Mouse (Mus musculus) hindbrain, postnatal 0 days (tissue): ENCODE data around the gene Agbl4. TPM values are rescaled to one million over a fixed set of nuclear protein-coding genes. Genes with fewer than 3 reads are reported as not detected.

Experiments
- ATAC-seq: fragments of 200-750 bp; cut with Nextera tagmentation; 2 replicates; pipeline ENCODE4 v1.8.0; 2017; ENCODE audit warnings: mild to moderate bottlenecking, moderate TSS enrichment, moderate library complexity
- DNase-seq: peaks from one replicate; pipeline ENCODE4 v3.0.0-alpha.2; 2015; ENCODE audit warnings: low spot score
- H3K27ac ChIP-seq: fragments of 300-500 bp; sonication (generic); 2 replicates; pipeline ENCODE4 v1.5.1; 2014; ENCODE audit warnings: mild to moderate bottlenecking
- H3K27me3 ChIP-seq: fragments of 300-500 bp; sonication (generic); 2 replicates; pipeline ENCODE4 v1.6.1; 2014; ENCODE audit warnings: low read length, mixed read lengths; ENCODE audit not compliant: insufficient read depth
- H3K36me3 ChIP-seq: fragments of 300-500 bp; sonication (generic); 2 replicates; pipeline ENCODE4 v1.6.1; 2014; ENCODE audit warnings: low read length, mixed read lengths; ENCODE audit not compliant: insufficient read depth
- H3K4me1 ChIP-seq: fragments of 300-500 bp; sonication (generic); 2 replicates; pipeline ENCODE4 v1.6.1; 2014; ENCODE audit warnings: antibody characterized with exemption, low read length, mixed read lengths; ENCODE audit not compliant: insufficient read depth
- H3K4me2 ChIP-seq: fragments of 300-500 bp; sonication (generic); 2 replicates; pipeline ENCODE4 v1.6.1; 2014; ENCODE audit warnings: low read depth, mild to moderate bottlenecking, low read length, moderate library complexity, mixed read lengths
- H3K4me3 ChIP-seq: fragments of 300-500 bp; sonication (generic); 2 replicates; pipeline ENCODE4 v1.5.1; 2014; ENCODE audit warnings: low read length
- H3K9ac ChIP-seq: fragments of 300-500 bp; sonication (generic); replicated peaks from 2 replicates; pipeline ENCODE4 v1.6.1; 2014; ENCODE audit warnings: mild to moderate bottlenecking, low read length, moderate library complexity, mixed read lengths
- H3K9me3 ChIP-seq: fragments of 300-500 bp; sonication (generic); 2 replicates; pipeline ENCODE4 v1.6.1; 2016; ENCODE audit warnings: low read length, mixed read lengths
- CTCF ChIP-seq: IDR thresholded peaks from 2 replicates; pipeline ENCODE4 v1.5.1; 2016; ENCODE audit warnings: antibody characterized with exemption, control low read depth, low read depth
- WGBS: fragments of 180-500 bp; shearing (Covaris S2); extraction: QIAGEN DNeasy Blood & Tissue Kit; methylation state at CpG from one replicate; pipeline ENCODE4 v1.1.7; 2014; 5-methylcytosine and 5-hydroxymethylcytosine counted together
- polyA plus RNA-seq: library from polyadenylated mRNA; unstranded; fragments of >200 nt; fragmentation: Nextera tagmentation; extraction: Ambion mirVana; gene quantifications from 2 replicates; pipeline ENCODE4 v1.2.1, GENCODE M21; 2015
- total RNA-seq: library from RNA; depleted of rRNA; stranded (reverse); fragments of >200 nt; gene quantifications from 2 replicates; pipeline ENCODE4 v1.2.3, GENCODE M21; 2014; rRNA removed

Agbl4 gene
- total and polyA plus RNA-seq, 2 experiments from 2014 or later, result 2.8 to 3.9 TPM

DNA sequence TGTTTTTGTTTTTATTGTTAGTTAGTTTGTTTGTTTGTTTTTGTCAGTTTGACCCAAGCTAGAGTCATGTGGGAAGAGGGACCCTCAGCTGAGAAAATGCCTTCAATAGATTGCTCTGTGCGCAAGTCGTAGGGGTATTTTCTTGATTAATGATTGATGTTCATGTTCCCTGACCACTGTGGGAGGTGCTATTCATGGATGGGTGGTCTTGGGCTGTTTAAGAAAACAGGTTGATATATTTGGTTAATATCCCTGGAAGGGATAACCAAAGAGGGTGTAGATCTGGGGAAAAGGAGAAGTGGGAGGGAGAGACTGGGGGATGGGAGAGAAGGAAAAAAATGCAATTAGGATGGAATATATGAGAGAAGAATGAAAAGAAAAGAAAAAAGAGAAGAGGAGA is 1306.7 kb downstream of the Agbl4 start:
- 87% methylated on average over 2 of the region's 2 CpGs for WGBS
- no peak for ATAC-seq
- no peak for DNase-seq
- H3K9me3 ChIP-seq, result no peaks in the 10 kb centered on the region
- no peak overlapping the region for H3K4me2 ChIP-seq
- H3K27ac ChIP-seq, result no peak overlapping the region
- no peaks in the 10 kb centered on the region for H3K4me1 ChIP-seq
- no peak for TF ChIP-seq CTCF
- no peak overlapping the region for H3K4me3 ChIP-seq
- H3K36me3 ChIP-seq, result no peaks in the 10 kb centered on the region
- no peaks in the 10 kb centered on the region for H3K27me3 ChIP-seq
- no peak overlapping the region for H3K9ac ChIP-seq

DNA sequence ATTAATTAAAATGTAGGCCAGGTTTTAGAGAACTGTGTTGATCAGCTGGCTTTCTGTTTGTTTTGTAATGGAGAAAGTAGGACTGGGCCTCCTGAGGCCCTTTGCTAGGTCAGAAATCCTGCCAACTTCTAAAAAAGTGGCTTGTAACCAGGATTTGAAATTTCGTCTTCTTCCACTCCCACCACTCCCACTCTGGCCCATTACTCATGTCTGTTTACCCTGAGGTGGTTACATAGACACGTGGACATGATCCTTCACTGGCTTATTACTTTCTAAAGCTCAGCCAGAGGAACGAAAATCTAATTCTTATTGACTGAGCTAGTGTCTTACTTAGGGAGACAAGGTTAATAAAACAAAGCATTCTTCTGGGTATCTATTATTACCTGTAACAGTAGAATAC is 1307.5 kb downstream of the Agbl4 start:
- H3K4me3 ChIP-seq, result no peak overlapping the region
- H3K4me2 ChIP-seq, result no peak overlapping the region
- H3K4me1 ChIP-seq, result no peaks in the 10 kb centered on the region
- no peaks in the 10 kb centered on the region for H3K36me3 ChIP-seq
- no peaks in the 10 kb centered on the region for H3K9me3 ChIP-seq
- no peak for TF ChIP-seq CTCF
- ATAC-seq, result no peak
- no peak for DNase-seq
- no peak overlapping the region for H3K27ac ChIP-seq
- H3K9ac ChIP-seq, result no peak overlapping the region
- WGBS, result 74% methylated on average over 3 of the region's 3 CpGs
- no peaks in the 10 kb centered on the region for H3K27me3 ChIP-seq

Other genes starting within 250 kb of the Agbl4 start
- 93.8 and 132 TPM in 2 replicates for gene Elavl4, start 45.8 kb upstream of the Agbl4 start, total RNA-seq
- gene Elavl4, start 45.8 kb upstream of the Agbl4 start, polyA plus RNA-seq, result 219 and 236 TPM in 2 replicates